Mouse (Mus musculus) embryonic facial prominence, embryonic 14.5 days (tissue): ENCODE data around the gene Npepps. TPM values are rescaled to one million over a fixed set of nuclear protein-coding genes. Genes with fewer than 3 reads are reported as not detected.
A peak's percentile ranks its signal among the peaks of the same experiment; 100 is the strongest.

Experiments used
- ATAC-seq: fragments of 200-750 bp; cut with Nextera tagmentation; 2 replicates; pipeline ENCODE4 v1.8.0; 2017; ENCODE audit warnings: low read depth, moderate number of reproducible peaks, moderate TSS enrichment
- DNase-seq: peaks from one replicate; pipeline ENCODE4 v3.0.0-alpha.2; 2015; ENCODE audit warnings: low spot score
- H3K27ac ChIP-seq: fragments of 300-500 bp; sonication (generic); replicated peaks from 2 replicates; pipeline ENCODE4 v1.5.1; 2014; ENCODE audit warnings: low read depth, mild to moderate bottlenecking, low read length, moderate library complexity
- H3K27me3 ChIP-seq: fragments of 300-500 bp; sonication (generic); replicated peaks from 2 replicates; pipeline ENCODE4 v1.6.1; 2014; ENCODE audit warnings: low read length; ENCODE audit not compliant: control insufficient read depth, insufficient read depth
- H3K36me3 ChIP-seq: fragments of 300-500 bp; sonication (generic); 2 replicates; pipeline ENCODE4 v1.6.1; 2014; ENCODE audit warnings: low read length, mixed read lengths; ENCODE audit not compliant: control insufficient read depth, insufficient read depth
- H3K4me1 ChIP-seq: fragments of 300-500 bp; sonication (generic); 2 replicates; pipeline ENCODE4 v1.6.1; 2014; ENCODE audit warnings: antibody characterized with exemption, low read length; ENCODE audit not compliant: control insufficient read depth, insufficient read depth
- H3K4me2 ChIP-seq: fragments of 300-500 bp; sonication (generic); 2 replicates; pipeline ENCODE4 v1.6.1; 2014; ENCODE audit warnings: low read depth, mild to moderate bottlenecking, low read length, moderate library complexity, mixed read lengths
- H3K4me3 ChIP-seq: fragments of 300-500 bp; sonication (generic); 2 replicates; pipeline ENCODE4 v1.5.1; 2014; ENCODE audit warnings: low read depth, mild to moderate bottlenecking, low read length
- H3K9ac ChIP-seq: fragments of 300-500 bp; sonication (generic); 2 replicates; pipeline ENCODE4 v1.6.1; 2014; ENCODE audit warnings: low read depth, mild to moderate bottlenecking, low read length, moderate library complexity, mixed read lengths
- H3K9me3 ChIP-seq: fragments of 300-500 bp; sonication (generic); 2 replicates; pipeline ENCODE4 v1.6.1; 2016; ENCODE audit warnings: low read length; ENCODE audit not compliant: control insufficient read depth
- WGBS: fragments of 180-500 bp; shearing (Covaris S2); extraction: QIAGEN DNeasy Blood & Tissue Kit; methylation state at CpG from one replicate; pipeline ENCODE4 v1.1.7; 2014; 5-methylcytosine and 5-hydroxymethylcytosine counted together
- polyA plus RNA-seq: library from polyadenylated mRNA; unstranded; fragments of >200 nt; fragmentation: Nextera tagmentation; extraction: Ambion mirVana; gene quantifications from 2 replicates; pipeline ENCODE4 v1.2.1, GENCODE M21; 2014

Npepps gene
- polyA plus RNA-seq, 1 experiment from 2014 or later: 76.8 TPM

DNA sequence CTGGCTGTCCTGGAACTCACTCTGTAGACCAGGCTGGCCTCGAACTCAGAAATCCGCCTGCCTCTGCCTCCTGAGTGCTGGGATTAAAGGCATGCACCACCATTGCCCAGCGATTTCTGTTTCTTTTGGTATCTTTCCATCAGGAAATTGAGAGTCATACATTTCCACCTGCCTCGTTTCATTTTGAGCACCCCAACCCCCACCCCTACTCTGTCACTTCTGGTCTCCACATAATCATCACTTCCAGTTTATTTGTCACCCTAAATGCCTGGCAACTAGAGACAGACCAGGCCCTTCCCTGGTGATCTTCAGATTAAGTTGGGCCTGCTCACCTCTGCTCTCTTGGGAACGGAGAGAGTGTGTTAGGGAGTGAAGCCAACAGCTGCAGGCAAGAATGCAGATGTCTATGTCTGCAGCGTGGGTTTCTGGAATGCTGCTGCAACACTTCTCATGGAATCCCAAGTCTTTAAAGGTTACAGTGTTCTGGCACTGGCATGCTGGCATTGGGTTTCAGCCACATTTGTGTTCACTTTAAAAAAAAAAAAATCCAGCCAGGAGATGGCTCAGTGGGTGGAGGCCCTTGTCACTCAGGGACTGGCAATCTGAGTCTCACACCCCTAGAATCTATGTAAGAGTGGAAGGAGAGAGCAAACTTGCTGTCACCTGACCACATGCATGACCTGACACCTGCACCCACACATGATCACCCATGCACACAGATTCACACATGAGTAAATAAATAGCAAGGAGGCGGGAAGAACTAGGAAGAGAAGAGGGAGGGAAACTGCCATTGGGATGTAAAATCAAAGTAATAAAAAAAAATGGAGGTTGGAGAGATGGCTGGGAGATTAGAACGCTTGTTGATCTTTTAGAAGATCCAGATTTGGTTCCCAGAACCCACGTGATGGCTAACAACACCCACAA is 5.7 kb upstream of the Npepps start:
- DNase-seq (peak; percentile 72), ATAC-seq (0 out of 2 replicates have a peak, but pooled peaks have one; percentile 47)
- H3K4me1 ChIP-seq: no peaks in the 10 kb centered on the region
- no peaks in the 10 kb centered on the region for H3K36me3 ChIP-seq
- no peak overlapping the region for H3K27ac ChIP-seq
- no peaks in the 10 kb centered on the region for H3K9me3 ChIP-seq
- H3K9ac ChIP-seq: no peak overlapping the region
- H3K4me2 ChIP-seq: no peak overlapping the region
- WGBS: 61% methylated on average over 9 of the region's 9 CpGs
- H3K27me3 ChIP-seq: no peaks in the 10 kb centered on the region
- H3K4me3 ChIP-seq: no peak overlapping the region

DNA sequence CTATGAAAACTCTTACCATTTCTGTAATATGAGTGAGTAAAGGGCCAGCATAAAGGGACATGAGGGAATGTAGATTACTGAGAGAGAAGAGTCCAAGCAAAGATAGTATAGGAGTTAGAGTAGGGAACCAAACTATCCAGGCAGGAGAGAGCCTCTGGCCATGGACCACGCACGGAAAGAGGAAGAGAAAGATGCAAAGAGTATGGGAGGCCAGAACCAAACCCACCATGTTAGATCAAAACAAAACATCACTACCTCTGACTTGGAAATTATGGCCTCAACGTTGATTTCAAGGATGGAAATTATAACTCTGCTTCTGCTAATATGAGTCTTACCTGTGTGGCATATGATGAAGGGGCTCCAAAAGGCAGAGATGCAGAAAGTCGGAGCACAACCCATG is 4.4 kb upstream of the Npepps start:
- no peak for DNase-seq
- Histone ChIP-seq H3K4me1 (no peaks in the 10 kb centered on the region), H3K4me2 (no peak overlapping the region), H3K4me3 (no peak overlapping the region), H3K27ac (no peak overlapping the region), H3K9ac (no peak overlapping the region), H3K36me3 (no peaks in the 10 kb centered on the region), H3K27me3 (no peaks in the 10 kb centered on the region), H3K9me3 (no peaks in the 10 kb centered on the region)
- whole genome bisulfite sequencing: 63% methylated on average over 4 of the region's 4 CpGs
- ATAC-seq: no peak

DNA sequence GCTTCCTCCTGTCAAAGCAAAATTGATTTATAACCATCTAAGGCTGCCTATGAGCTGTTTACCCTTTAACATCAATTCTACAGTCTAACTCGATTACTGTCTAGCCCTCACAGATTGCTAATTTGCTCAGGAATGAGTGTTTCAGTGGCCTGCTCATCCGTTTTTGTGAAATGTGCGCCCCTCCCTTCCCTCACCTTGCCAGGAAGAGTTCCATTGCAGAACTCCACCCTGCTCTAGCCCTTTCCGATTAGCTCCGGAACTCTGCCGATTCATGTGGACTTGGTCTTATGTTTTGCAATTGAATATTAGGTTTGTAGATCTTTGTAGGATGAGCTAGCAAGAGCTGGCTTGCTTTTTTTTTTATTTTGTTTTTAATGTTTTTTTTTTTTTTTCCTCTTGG is 1.7 kb upstream of the Npepps start:
- Histone ChIP-seq H3K4me1 (peaks cover 9% of the 10 kb centered on the region; the same call in 1 of the 2 replicates), H3K9ac (no peak overlapping the region), H3K36me3 (no peaks in the 10 kb centered on the region), H3K4me3 (no peak overlapping the region), H3K27me3 (no peaks in the 10 kb centered on the region), H3K9me3 (no peaks in the 10 kb centered on the region), H3K4me2 (no peak overlapping the region), H3K27ac (no peak overlapping the region)
- no peak for ATAC-seq
- 79% methylated on average over 6 of the region's 6 CpGs for WGBS
- no peak for DNase-seq

DNA sequence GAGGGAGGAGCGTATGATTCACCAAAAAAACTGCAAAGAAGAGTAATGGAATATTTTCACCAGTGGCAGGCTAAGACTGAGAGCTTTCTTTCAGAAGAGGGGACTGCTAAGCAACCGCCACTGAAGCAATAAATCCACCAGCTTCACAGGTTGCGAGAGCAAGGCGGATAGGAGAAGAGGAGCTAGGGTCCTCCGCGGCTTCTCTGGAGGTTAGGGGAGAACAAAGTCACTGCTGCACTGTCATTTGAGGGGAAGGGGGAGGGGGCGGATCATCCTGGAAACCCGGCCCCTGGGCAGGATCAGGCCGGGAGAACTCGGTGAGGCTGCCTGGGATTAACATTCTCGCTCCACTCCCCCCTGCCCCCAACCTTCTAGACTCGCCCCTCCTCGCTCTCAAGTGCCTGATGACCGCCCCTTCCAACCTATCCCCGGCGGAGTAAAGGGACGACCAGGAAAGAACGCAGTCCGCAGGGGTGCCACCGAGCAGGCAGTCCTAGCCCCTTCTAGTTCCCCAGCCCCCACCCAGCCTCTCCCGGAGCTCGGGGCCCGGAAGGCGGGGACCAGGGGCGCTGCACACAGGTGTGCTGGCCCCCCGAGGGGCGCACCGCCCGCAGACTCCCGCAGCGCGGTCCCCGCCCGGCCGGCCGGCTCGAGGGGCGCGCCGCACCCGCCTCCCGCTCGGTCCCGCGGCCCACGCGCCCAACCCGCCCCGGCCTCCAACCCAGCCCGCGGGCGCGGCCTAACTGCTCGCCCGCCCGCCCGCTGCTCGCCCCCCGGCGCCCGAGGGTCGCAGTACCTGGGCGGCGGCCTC is 828 bp downstream of the Npepps start:
- WGBS: 0% methylated on average over 17 of the region's 64 CpGs
- H3K36me3 ChIP-seq: no peaks in the 10 kb centered on the region
- no peaks in the 10 kb centered on the region for H3K27me3 ChIP-seq
- no peaks in the 10 kb centered on the region for H3K9me3 ChIP-seq
- H3K4me2 ChIP-seq: peak overlapping the region; percentile 75
- DNase-seq: peak; percentile 92
- peaks cover 9% of the 10 kb centered on the region; the same call in 1 of the 2 replicates for H3K4me1 ChIP-seq
- peak overlapping the region; percentile 95 for H3K27ac ChIP-seq
- peak; percentile 86 for ATAC-seq
- H3K4me3 ChIP-seq: peak overlapping the region; percentile 99
- H3K9ac ChIP-seq: peak overlapping the region; percentile 99

DNA sequence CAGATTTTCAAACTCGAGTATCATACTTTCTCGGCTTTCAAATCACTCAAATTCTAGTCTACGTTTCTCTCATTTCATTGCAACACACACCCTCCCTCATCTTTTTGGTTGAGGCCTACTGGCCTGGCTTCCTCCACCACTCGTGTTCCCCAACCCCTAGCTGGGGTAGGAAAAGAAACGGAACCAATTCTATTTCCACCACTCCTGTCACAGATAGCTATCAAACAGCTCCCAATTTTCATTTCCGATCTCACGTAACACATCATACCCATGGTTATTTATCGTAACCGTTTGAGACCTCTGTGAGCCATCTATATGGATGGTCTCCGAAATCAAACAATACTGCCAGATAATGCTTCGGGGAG is 1.4 kb downstream of the Npepps start:
- H3K4me2 ChIP-seq: peak overlapping the region; percentile 75
- H3K9ac ChIP-seq: peak overlapping the region; percentile 99
- DNase-seq: no peak
- H3K27me3 ChIP-seq: no peaks in the 10 kb centered on the region
- ATAC-seq: no peak
- no peaks in the 10 kb centered on the region for H3K36me3 ChIP-seq
- WGBS: 13% methylated on average over 11 of the region's 11 CpGs
- no peaks in the 10 kb centered on the region for H3K9me3 ChIP-seq
- H3K27ac ChIP-seq: peak overlapping the region; percentile 95
- peaks cover 9% of the 10 kb centered on the region; the same call in 1 of the 2 replicates for H3K4me1 ChIP-seq
- H3K4me3 ChIP-seq: peak overlapping the region; percentile 99

DNA sequence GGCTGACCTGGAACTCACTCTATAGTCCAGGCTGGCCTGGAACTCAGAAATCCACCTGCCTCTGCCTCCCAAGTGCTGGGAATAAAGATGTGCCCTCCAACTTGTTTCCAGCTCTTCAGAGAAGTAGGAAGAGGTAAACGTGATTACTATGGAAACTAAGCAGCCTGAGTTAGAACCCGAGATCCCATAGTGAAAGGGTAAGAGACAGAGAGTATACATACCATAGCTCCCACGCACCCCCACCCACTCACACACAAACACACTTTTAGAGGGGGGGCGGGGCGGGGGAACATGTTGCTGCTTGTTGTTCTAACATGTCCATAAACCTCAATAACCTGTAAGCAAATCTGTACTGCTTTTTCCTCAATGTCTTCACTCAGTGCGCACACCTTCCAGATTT is 2.0 kb downstream of the Npepps start:
- ATAC-seq (no peak), DNase-seq (no peak)
- 69% methylated on average over 6 of the region's 6 CpGs for WGBS
- no peaks in the 10 kb centered on the region for H3K27me3 ChIP-seq
- H3K9me3 ChIP-seq: no peaks in the 10 kb centered on the region
- H3K36me3 ChIP-seq: no peaks in the 10 kb centered on the region
- H3K4me3 ChIP-seq: peak overlapping the region; percentile 99
- H3K27ac ChIP-seq: no peak overlapping the region
- H3K4me2 ChIP-seq: peak overlapping the region; percentile 75
- peak overlapping the region; percentile 99 for H3K9ac ChIP-seq
- H3K4me1 ChIP-seq: peaks cover 9% of the 10 kb centered on the region; the same call in 1 of the 2 replicates

DNA sequence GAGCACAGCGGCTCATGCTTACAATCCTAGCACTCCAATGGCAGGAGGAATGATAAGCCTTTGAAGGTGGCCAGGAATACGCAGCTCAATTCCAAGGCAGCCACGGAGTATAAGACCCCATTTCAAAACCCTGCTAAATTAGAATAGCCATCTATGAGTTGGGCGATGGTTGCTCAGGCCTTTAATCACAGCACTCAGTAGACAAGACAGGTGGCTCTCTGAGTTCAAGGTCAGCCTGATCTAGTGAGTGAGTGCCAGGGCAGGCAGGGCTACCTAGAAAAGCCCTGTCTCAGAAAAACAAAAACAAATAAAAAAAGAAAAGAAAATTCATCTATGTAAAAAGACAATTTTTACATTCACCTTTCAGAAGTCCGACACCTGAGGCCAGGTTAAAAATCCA is 3.3 kb downstream of the Npepps start:
- Histone ChIP-seq H3K36me3 (no peaks in the 10 kb centered on the region), H3K4me1 (peaks cover 9% of the 10 kb centered on the region; the same call in 1 of the 2 replicates), H3K4me2 (no peak overlapping the region), H3K27me3 (no peaks in the 10 kb centered on the region), H3K9me3 (no peaks in the 10 kb centered on the region), H3K27ac (no peak overlapping the region), H3K4me3 (no peak overlapping the region), H3K9ac (no peak overlapping the region)
- 88% methylated on average over 5 of the region's 5 CpGs for WGBS
- no peak for ATAC-seq
- DNase-seq: no peak

DNA sequence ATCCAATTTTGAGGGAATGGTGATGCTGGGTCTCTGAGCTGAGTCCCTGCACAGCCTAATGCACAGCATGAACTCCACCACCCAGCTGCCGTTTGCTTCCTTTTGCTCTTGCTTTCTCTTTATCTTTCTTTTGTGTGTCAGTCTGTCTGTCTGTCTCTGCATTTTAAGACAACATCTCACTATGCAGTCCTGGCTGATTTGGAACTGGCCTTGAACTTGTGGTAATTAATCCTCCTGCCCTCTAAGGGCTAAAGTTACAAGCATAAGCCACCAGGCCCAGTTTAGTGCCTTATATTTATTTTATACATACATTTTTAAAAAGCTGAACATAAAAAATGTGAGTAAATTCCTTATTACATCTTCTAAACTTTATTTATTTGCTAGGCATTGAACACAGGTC is 4.4 kb downstream of the Npepps start:
- Histone ChIP-seq H3K9me3 (no peaks in the 10 kb centered on the region), H3K9ac (no peak overlapping the region), H3K27ac (no peak overlapping the region), H3K4me3 (no peak overlapping the region), H3K4me1 (peaks cover 9% of the 10 kb centered on the region; the same call in 1 of the 2 replicates), H3K36me3 (no peaks in the 10 kb centered on the region), H3K27me3 (no peaks in the 10 kb centered on the region), H3K4me2 (no peak overlapping the region)
- no peak for DNase-seq
- WGBS: 74% methylated on average over 1 of the region's 1 CpGs
- no peak for ATAC-seq
